Mouse (Mus musculus) naive thymus-derived CD4-positive, alpha-beta T cell, adult 2 months (primary cell): ENCODE measurements at regions not wholly inside any gene's neighbourhood (a gene's known extent, or its start where the extent isn't known, plus 50 kb on each side); places are given as distances from the start of the nearest gene placed in this dataset.
"Not testable (repeated sequence)": the region's sequence is repeated elsewhere in the genome, so short reads cannot be mapped to it uniquely, and the experiment has no call there.

Experiments
- DNase-seq: peaks from one replicate; pipeline ENCODE4 v3.0.0-alpha.2; 2011; ENCODE audit warnings: low read depth

- no peak for DNase-seq
These were observed 52.2 kb downstream of the Gm9817 start for GRCm38 (mm10) chr13:45130516-45131249.

- no peak for DNase-seq
These were observed 62.1 kb downstream of the Gm9817 start for GRCm38 (mm10) chr13:45140616-45141015.

GRCm38 (mm10) chr13:45145129-45145528 is 66.6 kb downstream of the Gm9817 start:
- no peak for DNase-seq

GRCm38 (mm10) chr13:45156223-45156622 is 77.7 kb downstream of the Gm9817 start:
- DNase-seq, result no peak

- peak; percentile 55 for DNase-seq
These were observed 78.5 kb downstream of the Gm9817 start for GRCm38 (mm10) chr13:45156982-45157381.

GRCm38 (mm10) chr13:45160281-45160680 is 81.8 kb downstream of the Gm9817 start:
- no peak for DNase-seq

GRCm38 (mm10) chr13:45164001-45164778 is 85.7 kb downstream of the Gm9817 start:
- no peak for DNase-seq

- DNase-seq, result no peak
These were observed 86.7 kb downstream of the Gm9817 start for GRCm38 (mm10) chr13:45165159-45165558.

GRCm38 (mm10) chr13:45169716-45170115 is 91.2 kb downstream of the Gm9817 start:
- no peak for DNase-seq

- DNase-seq, result no peak
These were observed 94.6 kb downstream of the Gm9817 start for GRCm38 (mm10) chr13:45173139-45173538.

GRCm38 (mm10) chr13:45175711-45176205 is 97.3 kb downstream of the Gm9817 start:
- DNase-seq, result not testable (repeated sequence)

GRCm38 (mm10) chr13:45181529-45182230 is 103.2 kb downstream of the Gm9817 start:
- DNase-seq, result no peak

- no peak for DNase-seq
These were observed 110.9 kb downstream of the Gm9817 start for GRCm38 (mm10) chr13:45189389-45189788.

GRCm38 (mm10) chr13:45190151-45190550 is 111.7 kb downstream of the Gm9817 start:
- DNase-seq, result no peak

GRCm38 (mm10) chr13:45192079-45192478 is 113.6 kb downstream of the Gm9817 start:
- DNase-seq, result no peak

GRCm38 (mm10) chr13:45195562-45195961 is 117.1 kb downstream of the Gm9817 start:
- DNase-seq, result peak; percentile 13

GRCm38 (mm10) chr13:45196363-45196762 is 117.9 kb downstream of the Gm9817 start:
- DNase-seq, result no peak

GRCm38 (mm10) chr13:45200511-45201120 is 122.1 kb downstream of the Gm9817 start:
- DNase-seq, result no peak

GRCm38 (mm10) chr13:45204856-45205255 is 126.4 kb downstream of the Gm9817 start:
- DNase-seq, result peak; percentile 57

- no peak for DNase-seq
These were observed 130.2 kb downstream of the Gm9817 start for GRCm38 (mm10) chr13:45208540-45209197.

GRCm38 (mm10) chr13:45211241-45211640 is 132.7 kb downstream of the Gm9817 start:
- no peak for DNase-seq
